In genomic region chr19:46819276-46819675, GRCm38 (mm10) we compare ENCODE assay signal across 16 mouse cellular contexts. TPM values are rescaled to one million over a fixed set of nuclear protein-coding genes. Genes with fewer than 3 reads are reported as not detected.
DNase-seq lines count a peak whose midpoint lies in the region; ATAC-seq and TF ChIP-seq lines count a peak whose summit lies in the region.
"Had no signal": no experiment of that assay in that cellular context is flagged by ENCODE, and none has a peak within 500 bp of the region (broad histone marks: within the 10 kb centered on the region; RNA-seq: fewer than 3 reads in every experiment).

No protein-coding gene starts in this region.

- H3K27me3 ChIP-seq in liver, embryonic 12.5 days (replicated peaks) = peaks cover 4% of the 10 kb centered on the region; the same call in 1 of the 2 replicates
- H3K27me3 ChIP-seq in liver, postnatal 0 days (ENCODE audit: insufficient read depth, low read length) = no peaks in the 10 kb centered on the region
- H3K27me3 ChIP-seq: kidney, embryonic 15.5 days; liver, embryonic 13.5 days had no signal

- no peaks in the 10 kb centered on the region for H3K36me3 ChIP-seq in liver, embryonic 12.5 days
- no peaks in the 10 kb centered on the region for H3K36me3 ChIP-seq in liver, postnatal 0 days (replicated peaks; ENCODE audit: insufficient read depth, low read length)
- H3K36me3 ChIP-seq: heart, embryonic 10.5 days; kidney, embryonic 15.5 days; liver, embryonic 13.5 days had no signal

- H3K4me1 ChIP-seq in liver, embryonic 12.5 days = peaks cover 8% of the 10 kb centered on the region; the same call in 1 of the 2 replicates
- H3K4me1 ChIP-seq in liver, postnatal 0 days (ENCODE audit: insufficient read depth) = no peaks in the 10 kb centered on the region

- TF ChIP-seq EP300 in liver, postnatal 0 days (IDR thresholded peaks at IDR 0.05; ENCODE audit: low read depth) = no peak

- TF ChIP-seq CTCF in liver, postnatal 0 days (IDR thresholded peaks at IDR 0.05; ENCODE audit: low read depth) = no peak

- H3K4me2 ChIP-seq in liver, embryonic 12.5 days = peak overlapping the region; percentile 8; the same call in 1 of the 2 replicates
- no peak overlapping the region for H3K4me2 ChIP-seq in liver, postnatal 0 days (ENCODE audit: low read depth, low read length)
- H3K4me2 ChIP-seq: kidney, embryonic 15.5 days; liver, embryonic 13.5 days had no signal

- 35% methylated on average over 7 of the region's 7 CpGs for WGBS in liver, embryonic 12.5 days (ENCODE audit: insufficient replicate concordance)
- 37% methylated on average over 7 of the region's 7 CpGs for WGBS in liver, postnatal 0 days (ENCODE audit: insufficient replicate concordance)

- DNase-seq in liver, postnatal 0 days = no peak
- peak; percentile 13 for DNase-seq in CD4-positive helper T cell, adult 2 months (ENCODE audit: low read depth, low spot score)
- peak; percentile 36 for DNase-seq in WW6 (ENCODE audit: low read depth, low spot score)
- DNase-seq in lung, postnatal 36 days = peak; percentile 27
- DNase-seq in adrenal gland, postnatal 10 days = no peak
- DNase-seq in frontal cortex, postnatal 36 days (ENCODE audit: low spot score in 2 of 2) = no peak
- DNase-seq: cerebellum, adult 11-12 months; gastrocnemius, postnatal 14 days; heart, postnatal 36 days; left cerebral cortex, postnatal 4 days; liver, embryonic 13.5 days had no signal

- ATAC-seq in liver, embryonic 12.5 days = no peak
- ATAC-seq in liver, postnatal 0 days = no peak
- ATAC-seq in monocyte, adult 5-6 weeks (replicated peaks; ENCODE audit: insufficient number of reproducible peaks, low FRiP score, low TSS enrichment, poor library complexity, severe bottlenecking) = no peak

- H3K27ac ChIP-seq in liver, embryonic 12.5 days = no peak overlapping the region
- no peak overlapping the region for H3K27ac ChIP-seq in liver, postnatal 0 days (ENCODE audit: low read depth)
- H3K27ac ChIP-seq: heart, embryonic 10.5 days; kidney, embryonic 15.5 days; liver, embryonic 13.5 days had no signal

- no peak overlapping the region for H3K4me3 ChIP-seq in liver, embryonic 12.5 days
- H3K4me3 ChIP-seq in liver, postnatal 0 days (ENCODE audit: low read depth, low read length) = no peak overlapping the region
- H3K4me3 ChIP-seq: erythroblast, embryonic 14.5 days; heart, embryonic 10.5 days; kidney, embryonic 15.5 days; liver, embryonic 13.5 days had no signal

- no peaks in the 10 kb centered on the region for H3K9me3 ChIP-seq in liver, embryonic 12.5 days (replicated peaks)
- no peaks in the 10 kb centered on the region for H3K9me3 ChIP-seq in liver, postnatal 0 days (ENCODE audit: low read length)
- H3K9me3 ChIP-seq: heart, embryonic 10.5 days; kidney, embryonic 15.5 days; liver, embryonic 13.5 days had no signal

- no peak overlapping the region for H3K9ac ChIP-seq in liver, embryonic 12.5 days
- H3K9ac ChIP-seq in liver, postnatal 0 days (replicated peaks) = no peak overlapping the region
- H3K9ac ChIP-seq: kidney, embryonic 15.5 days; liver, embryonic 13.5 days had no signal

RNA-seq across cellular contexts. Expression of gene Cnnm2, which starts 57.9 kb away (rescaled TPM):
- 1.6 and 2.5 TPM in 2 replicates for polyA plus RNA-seq in liver, embryonic 12.5 days (2016; fragmentation: Nextera tagmentation; extraction: Ambion mirVana)
- polyA plus RNA-seq in liver, postnatal 0 days (2015; fragmentation: Nextera tagmentation; extraction: Ambion mirVana) = 1.6 and 2.0 TPM in 2 replicates
- 2.6 to 10.0 TPM (median 5.9 TPM) in 3 replicates for total RNA-seq in monocyte, adult 5-6 weeks (2017)
- total RNA-seq in adrenal gland, postnatal 10 days (2021) = 10 to 100 TPM; 13.2 to 23.4 TPM

Comparison
In these comparisons a context has a peak if more than half of its experiments do, and no peak if none do; other contexts are left out.
1. DNase-seq: peak in CD4-positive helper T cell, adult 2 months (single experiment), WW6 (single experiment) and lung, postnatal 36 days (single experiment); none in liver, postnatal 0 days (single experiment), adrenal gland, postnatal 10 days (single experiment) and frontal cortex, postnatal 36 days (0 of 2).